Mouse (Mus musculus) heart, embryonic 13.5 days (tissue): ENCODE data around the gene Syn3. TPM values are rescaled to one million over a fixed set of nuclear protein-coding genes. Genes with fewer than 3 reads are reported as not detected.

Experiments
- ATAC-seq: fragments of 200-750 bp; cut with Nextera tagmentation; 2 replicates; pipeline ENCODE4 v1.8.0; 2017; ENCODE audit warnings: moderate TSS enrichment; ENCODE audit not compliant: insufficient number of reproducible peaks, low FRiP score, low TSS enrichment; ENCODE audit errors: extremely low read depth
- H3K27ac ChIP-seq: fragments of 300-500 bp; sonication (generic); replicated peaks from 2 replicates; pipeline ENCODE4 v1.5.1; 2015; ENCODE audit warnings: moderate library complexity, mild to moderate bottlenecking, inconsistent platforms
- H3K27me3 ChIP-seq: fragments of 300-500 bp; sonication (generic); replicated peaks from 2 replicates; pipeline ENCODE4 v1.6.1; 2015; ENCODE audit warnings: mild to moderate bottlenecking, inconsistent platforms
- H3K36me3 ChIP-seq: fragments of 300-500 bp; sonication (generic); 2 replicates; pipeline ENCODE4 v1.6.1; 2015; ENCODE audit warnings: mild to moderate bottlenecking, inconsistent platforms
- H3K4me1 ChIP-seq: fragments of 300-500 bp; sonication (generic); 2 replicates; pipeline ENCODE4 v1.6.1; 2015; ENCODE audit warnings: inconsistent platforms
- H3K4me2 ChIP-seq: fragments of 300-500 bp; sonication (generic); 2 replicates; pipeline ENCODE4 v1.6.1; 2015; ENCODE audit warnings: inconsistent platforms, mild to moderate bottlenecking, moderate library complexity
- H3K4me3 ChIP-seq: fragments of 300-500 bp; sonication (generic); 2 replicates; pipeline ENCODE4 v1.5.1; 2015; ENCODE audit warnings: moderate library complexity, mild to moderate bottlenecking, inconsistent platforms
- H3K9ac ChIP-seq: fragments of 300-500 bp; sonication (generic); 2 replicates; pipeline ENCODE4 v1.6.1; 2015; ENCODE audit warnings: inconsistent platforms, mild to moderate bottlenecking, moderate library complexity
- H3K9me3 ChIP-seq: fragments of 300-500 bp; sonication (generic); 2 replicates; pipeline ENCODE4 v1.6.1; 2016; ENCODE audit warnings: inconsistent platforms
- WGBS: fragments of 180-500 bp; shearing (Covaris S2); methylation state at CpG from one replicate; pipeline ENCODE4 v1.1.7; 2015; ENCODE audit warnings: mixed read lengths; 5-methylcytosine and 5-hydroxymethylcytosine counted together
- polyA plus RNA-seq: library from polyadenylated mRNA; unstranded; fragments of >200 nt; fragmentation: Nextera tagmentation; extraction: Ambion mirVana; gene quantifications from 2 replicates; pipeline ENCODE4 v1.2.1, GENCODE M21; 2015

Syn3 gene
- polyA plus RNA-seq, 1 experiment from 2014 or later, result 1.5 TPM

DNA sequence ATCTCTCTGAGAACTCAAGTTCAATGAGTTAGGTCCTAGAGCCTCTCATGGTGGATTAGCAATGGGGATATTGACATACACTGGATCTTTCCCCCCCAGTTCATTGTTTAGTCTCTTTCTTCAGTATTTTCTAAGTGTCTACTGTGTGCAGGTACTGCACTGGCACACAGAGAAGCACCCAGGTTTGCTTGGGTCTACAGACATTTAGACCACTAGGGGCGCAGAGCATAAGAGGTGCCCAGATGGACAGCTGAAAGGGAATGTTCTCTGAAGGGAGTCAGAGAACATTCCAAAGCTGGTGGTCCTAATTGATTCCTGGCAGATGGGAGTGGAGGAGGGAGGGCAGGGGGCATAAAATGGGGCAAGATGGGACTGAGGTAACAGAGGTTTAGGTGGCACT is 204.8 kb downstream of the Syn3 start:
- no peak overlapping the region for H3K4me2 ChIP-seq
- H3K4me3 ChIP-seq, result no peak overlapping the region
- no peaks in the 10 kb centered on the region for H3K9me3 ChIP-seq
- H3K27me3 ChIP-seq, result peaks cover 41% of the 10 kb centered on the region
- peaks cover 11% of the 10 kb centered on the region; the same call in 1 of the 2 replicates for H3K4me1 ChIP-seq
- WGBS, result 81% methylated on average over 1 of the region's 1 CpGs
- H3K27ac ChIP-seq, result no peak overlapping the region
- ATAC-seq, result no peak
- H3K9ac ChIP-seq, result no peak overlapping the region
- no peaks in the 10 kb centered on the region for H3K36me3 ChIP-seq

DNA sequence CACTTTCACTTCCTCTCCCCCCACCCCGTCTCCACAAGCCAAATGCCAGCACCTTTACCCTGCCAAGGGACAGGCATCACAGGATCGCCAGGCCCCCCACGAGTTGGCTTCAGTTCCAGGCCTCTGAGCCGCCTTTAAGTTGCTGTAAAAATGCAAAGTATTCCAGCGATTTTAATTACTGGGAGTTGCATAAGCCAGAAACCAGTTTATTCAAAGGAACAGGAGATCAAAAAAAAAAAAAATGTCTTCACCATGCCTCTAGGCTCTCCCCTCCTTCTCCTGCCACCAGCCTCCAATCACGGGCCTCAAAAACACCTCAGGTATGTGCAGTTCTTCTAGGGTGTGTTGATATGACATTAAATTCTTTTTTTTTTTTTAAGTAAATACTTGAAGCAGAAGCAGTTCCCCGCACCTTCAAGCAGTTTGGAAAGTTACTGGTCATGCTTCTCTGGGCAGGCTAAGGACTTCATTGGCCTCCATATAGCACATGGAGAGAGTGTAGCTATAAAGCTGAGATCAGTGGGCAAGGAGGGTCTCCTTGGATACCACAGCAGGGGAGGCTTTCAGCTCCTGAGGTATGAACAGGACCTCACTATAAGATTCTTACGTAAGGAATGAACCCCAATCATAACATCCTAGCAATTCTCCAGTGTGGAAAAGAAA is 208.5 kb downstream of the Syn3 start:
- 67% methylated on average over 8 of the region's 8 CpGs for WGBS
- Histone ChIP-seq H3K4me1 (no peaks in the 10 kb centered on the region), H3K27ac (no peak overlapping the region), H3K4me2 (no peak overlapping the region), H3K4me3 (no peak overlapping the region), H3K27me3 (peaks cover 19% of the 10 kb centered on the region), H3K36me3 (no peaks in the 10 kb centered on the region), H3K9ac (no peak overlapping the region), H3K9me3 (no peaks in the 10 kb centered on the region)
- no peak for ATAC-seq

DNA sequence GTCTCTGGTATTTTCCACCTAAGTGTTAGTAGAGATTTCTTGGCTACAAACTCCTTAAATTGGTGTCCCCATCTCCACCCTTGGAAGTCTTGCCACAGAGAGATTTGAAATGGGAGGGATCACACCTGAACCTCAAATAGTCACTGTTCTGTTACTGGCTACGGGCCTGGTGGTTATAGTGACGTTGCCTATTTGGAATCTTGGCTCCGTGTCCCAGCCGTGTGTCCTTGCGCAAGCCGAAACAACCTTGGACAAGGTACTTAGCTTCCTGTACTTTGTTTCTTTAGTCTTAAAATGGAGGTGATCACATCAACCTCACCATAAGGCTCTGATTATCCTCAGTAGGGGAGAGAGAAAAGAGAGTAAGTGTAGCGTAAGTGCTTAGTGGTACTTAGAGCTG is 212.2 kb downstream of the Syn3 start:
- H3K9ac ChIP-seq, result no peak overlapping the region
- no peaks in the 10 kb centered on the region for H3K9me3 ChIP-seq
- H3K4me1 ChIP-seq, result no peaks in the 10 kb centered on the region
- 82% methylated on average over 7 of the region's 7 CpGs for WGBS
- H3K4me3 ChIP-seq, result no peak overlapping the region
- H3K27ac ChIP-seq, result no peak overlapping the region
- no peak overlapping the region for H3K4me2 ChIP-seq
- no peak for ATAC-seq
- H3K27me3 ChIP-seq, result no peaks in the 10 kb centered on the region
- H3K36me3 ChIP-seq, result no peaks in the 10 kb centered on the region

DNA sequence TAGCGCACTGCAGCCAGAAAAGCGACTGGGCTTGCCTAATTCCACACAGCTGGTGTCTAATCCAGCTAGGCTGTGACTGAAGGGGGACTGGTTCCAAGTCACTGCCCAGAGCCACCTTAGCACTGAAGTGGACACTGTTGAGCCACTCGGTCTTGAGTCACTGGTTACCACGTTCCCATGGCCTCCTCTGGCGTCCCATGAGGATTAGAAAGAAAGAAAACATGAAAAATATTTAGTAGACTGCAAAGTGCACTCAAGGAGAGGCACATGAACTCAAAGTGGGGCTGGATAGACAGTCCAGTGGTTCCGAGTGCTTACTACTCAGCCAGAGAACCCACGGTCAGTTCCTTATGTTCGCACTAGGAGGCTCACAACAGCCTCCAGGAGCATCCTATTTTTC is 217.5 kb downstream of the Syn3 start:
- no peak for ATAC-seq
- H3K36me3 ChIP-seq, result no peaks in the 10 kb centered on the region
- H3K4me2 ChIP-seq, result no peak overlapping the region
- H3K4me1 ChIP-seq, result no peaks in the 10 kb centered on the region
- no peak overlapping the region for H3K9ac ChIP-seq
- 79% methylated on average over 8 of the region's 8 CpGs for WGBS
- H3K4me3 ChIP-seq, result no peak overlapping the region
- no peaks in the 10 kb centered on the region for H3K9me3 ChIP-seq
- H3K27me3 ChIP-seq, result 0 out of 2 replicates have a peak, but pooled peaks cover 10% of the 10 kb centered on the region
- no peak overlapping the region for H3K27ac ChIP-seq

GRCm38 (mm10) chr10:86279579-86280168 is 219.0 kb downstream of the Syn3 start:
- Histone ChIP-seq H3K9me3 (no peaks in the 10 kb centered on the region), H3K27ac (no peak overlapping the region), H3K4me2 (no peak overlapping the region), H3K4me3 (no peak overlapping the region), H3K27me3 (0 out of 2 replicates have a peak, but pooled peaks cover 10% of the 10 kb centered on the region), H3K36me3 (no peaks in the 10 kb centered on the region), H3K4me1 (no peaks in the 10 kb centered on the region), H3K9ac (no peak overlapping the region)
- no peak for ATAC-seq
- WGBS, result 79% methylated on average over 7 of the region's 7 CpGs

DNA sequence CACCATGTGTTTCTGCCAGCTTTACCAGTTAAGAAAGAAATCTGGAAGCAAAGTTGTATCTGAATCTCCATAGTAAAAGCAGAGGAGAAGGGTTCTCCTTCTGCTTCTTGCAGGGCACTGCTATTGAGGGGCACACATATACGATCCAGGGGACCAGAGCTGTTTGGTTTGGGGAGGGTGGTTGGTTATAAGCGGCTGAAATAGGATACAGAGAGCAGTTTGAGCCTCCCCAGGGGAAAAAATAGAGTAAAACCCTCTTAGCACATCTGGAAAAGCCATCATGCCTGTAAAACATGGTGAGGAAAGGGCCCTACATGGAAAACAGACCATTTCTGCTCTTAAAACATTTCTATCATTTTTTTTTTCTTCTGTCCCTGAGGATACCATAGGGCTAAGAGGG is 220.2 kb downstream of the Syn3 start:
- Histone ChIP-seq H3K27ac (no peak overlapping the region), H3K9me3 (no peaks in the 10 kb centered on the region), H3K36me3 (no peaks in the 10 kb centered on the region), H3K27me3 (0 out of 2 replicates have a peak, but pooled peaks cover 10% of the 10 kb centered on the region), H3K4me3 (no peak overlapping the region), H3K4me2 (no peak overlapping the region), H3K4me1 (peaks cover 8% of the 10 kb centered on the region), H3K9ac (no peak overlapping the region)
- WGBS, result 73% methylated on average over 2 of the region's 2 CpGs
- no peak for ATAC-seq

DNA sequence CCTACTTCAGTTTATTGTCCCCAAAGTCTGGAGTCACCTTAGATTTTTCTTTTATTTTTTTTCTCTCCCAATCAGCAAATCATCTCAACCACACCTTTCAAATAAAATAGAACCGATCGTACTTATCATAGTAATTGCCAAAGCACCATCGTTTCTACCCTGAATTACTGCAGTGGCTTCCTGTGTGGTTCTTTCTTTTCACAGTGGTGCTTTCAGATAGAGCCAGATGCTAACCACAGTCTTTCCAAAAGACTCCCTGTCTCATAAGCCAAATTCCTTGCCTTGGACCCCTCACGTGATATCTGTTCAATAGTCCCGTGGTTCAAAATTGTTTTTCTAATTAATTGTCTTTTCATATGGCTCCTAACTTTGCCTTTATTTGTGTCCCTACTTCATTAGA is 221.4 kb downstream of the Syn3 start:
- H3K27ac ChIP-seq, result no peak overlapping the region
- no peak overlapping the region for H3K9ac ChIP-seq
- no peak overlapping the region for H3K4me3 ChIP-seq

DNA sequence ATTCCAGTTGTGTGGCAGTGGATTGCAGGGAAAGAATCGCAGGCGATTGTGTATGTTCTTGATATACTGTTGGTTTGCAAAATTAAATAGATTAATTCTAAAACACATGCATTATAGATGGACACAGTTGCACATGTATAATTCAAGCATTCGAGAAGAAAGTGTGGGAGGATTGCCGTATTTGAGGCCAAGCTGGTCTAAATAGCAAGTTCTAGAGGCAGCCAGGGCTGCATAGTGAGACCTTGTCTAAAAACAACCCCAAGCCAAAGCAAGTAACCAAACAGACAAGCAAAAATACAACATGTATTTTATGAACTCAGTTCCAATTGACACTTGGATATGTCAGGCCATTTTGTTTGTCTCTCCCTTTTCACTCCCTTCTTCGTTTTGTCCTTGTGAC is 223.1 kb downstream of the Syn3 start:
- no peaks in the 10 kb centered on the region for H3K9me3 ChIP-seq
- no peaks in the 10 kb centered on the region for H3K36me3 ChIP-seq
- H3K4me2 ChIP-seq, result no peak overlapping the region
- H3K27me3 ChIP-seq, result 0 out of 2 replicates have a peak, but pooled peaks cover 10% of the 10 kb centered on the region
- ATAC-seq, result no peak
- H3K27ac ChIP-seq, result no peak overlapping the region
- WGBS, result 76% methylated on average over 5 of the region's 5 CpGs
- H3K4me3 ChIP-seq, result no peak overlapping the region
- H3K4me1 ChIP-seq, result peaks cover 9% of the 10 kb centered on the region
- no peak overlapping the region for H3K9ac ChIP-seq

More for the DNA sequence above, 221.4 kb downstream of the Syn3 start:
- no peaks in the 10 kb centered on the region for H3K36me3 ChIP-seq
- ATAC-seq, result no peak
- H3K27me3 ChIP-seq, result 0 out of 2 replicates have a peak, but pooled peaks cover 10% of the 10 kb centered on the region
- H3K4me1 ChIP-seq, result peaks cover 9% of the 10 kb centered on the region
- WGBS, result 74% methylated on average over 5 of the region's 5 CpGs
- no peak overlapping the region for H3K4me2 ChIP-seq
- no peaks in the 10 kb centered on the region for H3K9me3 ChIP-seq

GRCm38 (mm10) chr10:86273410-86274191 is 225.1 kb downstream of the Syn3 start:
- Histone ChIP-seq H3K4me1 (peaks cover 15% of the 10 kb centered on the region), H3K4me3 (no peak overlapping the region), H3K27ac (peak overlapping the region; percentile 66), H3K9ac (no peak overlapping the region), H3K27me3 (0 out of 2 replicates have a peak, but pooled peaks cover 5% of the 10 kb centered on the region), H3K4me2 (no peak overlapping the region), H3K9me3 (no peaks in the 10 kb centered on the region), H3K36me3 (no peaks in the 10 kb centered on the region)
- no peak for ATAC-seq
- WGBS, result 40% methylated on average over 19 of the region's 19 CpGs

- Histone ChIP-seq H3K36me3 (no peaks in the 10 kb centered on the region), H3K9me3 (no peaks in the 10 kb centered on the region), H3K4me1 (peaks cover 15% of the 10 kb centered on the region), H3K4me2 (no peak overlapping the region), H3K27me3 (no peaks in the 10 kb centered on the region), H3K9ac (no peak overlapping the region), H3K27ac (peak overlapping the region; percentile 66; the same call in 1 of the 2 replicates), H3K4me3 (no peak overlapping the region)
- ATAC-seq, result no peak
- WGBS, result 67% methylated on average over 3 of the region's 3 CpGs
These were observed 225.9 kb downstream of the Syn3 start for GRCm38 (mm10) chr10:86272826-86273225.

GRCm38 (mm10) chr10:86270254-86270653 is 228.4 kb downstream of the Syn3 start:
- no peak for ATAC-seq
- no peak overlapping the region for H3K4me2 ChIP-seq
- H3K4me3 ChIP-seq, result no peak overlapping the region
- WGBS, result 23% methylated on average over 3 of the region's 3 CpGs
- no peak overlapping the region for H3K9ac ChIP-seq
- H3K36me3 ChIP-seq, result no peaks in the 10 kb centered on the region
- H3K27ac ChIP-seq, result no peak overlapping the region
- H3K4me1 ChIP-seq, result peaks cover 15% of the 10 kb centered on the region
- no peaks in the 10 kb centered on the region for H3K27me3 ChIP-seq
- H3K9me3 ChIP-seq, result no peaks in the 10 kb centered on the region
